Mouse (Mus musculus): ENCODE data around the gene Dennd5a. TPM values are rescaled to one million over a fixed set of nuclear protein-coding genes. Genes with fewer than 3 reads are reported as not detected.
"Not testable (repeated sequence)": the region's sequence is repeated elsewhere in the genome, so short reads cannot be mapped to it uniquely, and the experiment has no call there.

Dennd5a gene
- polyA plus RNA-seq (2015; fragmentation: Nextera tagmentation; extraction: Ambion mirVana), result 41.6 and 42.5 TPM in 2 replicates

DNA sequence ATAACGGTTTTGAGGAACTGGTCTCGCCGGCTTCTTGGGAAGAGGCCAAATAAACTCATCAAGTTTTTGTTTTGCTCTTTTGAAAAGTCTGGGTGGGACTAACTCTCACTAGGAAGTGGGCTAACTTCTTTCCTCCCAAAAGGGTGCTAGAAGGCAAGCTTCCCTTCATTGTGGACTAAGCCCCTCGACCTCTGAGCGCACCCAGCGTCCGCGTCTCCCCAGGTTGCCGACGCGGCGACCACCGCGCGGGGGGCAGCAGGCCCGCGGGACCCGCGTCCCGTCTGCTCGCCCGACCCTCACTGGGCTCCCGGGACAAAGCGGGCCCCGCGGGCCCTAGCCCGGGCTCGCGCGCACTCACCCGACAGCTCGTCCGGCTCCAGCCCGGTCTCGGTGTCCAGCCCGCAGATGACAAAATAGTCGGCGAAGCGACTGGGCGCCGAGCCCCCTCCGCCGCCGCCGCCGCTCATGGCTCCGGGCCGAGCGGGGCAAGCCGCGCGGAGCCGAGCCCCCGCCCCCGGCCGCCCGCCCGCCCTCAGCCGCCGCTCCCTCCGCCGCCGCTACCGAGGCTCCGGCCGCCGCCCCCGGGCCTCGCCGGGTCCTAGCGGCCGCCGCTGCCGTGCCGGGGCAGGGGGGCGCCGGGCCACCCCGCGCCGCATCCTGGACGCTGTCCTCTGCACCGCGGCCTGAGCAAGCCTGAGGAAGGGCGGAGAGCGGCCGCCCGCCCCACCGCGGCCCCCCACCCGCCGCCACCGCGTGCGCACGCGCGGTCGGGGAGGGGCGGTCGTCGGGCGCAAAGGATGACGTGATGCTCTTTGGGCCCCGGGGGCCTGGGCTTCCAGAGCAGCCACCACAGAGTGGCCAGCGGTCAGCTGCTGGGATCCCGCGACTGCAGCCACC is at the start of gene Dennd5a:
Gene Dennd5a, minus strand, starts transcription at position 755 of the 897 bp plus-strand sequence.
- Histone ChIP-seq H3K9ac (peak within 1 kb of the TSS; percentile 96), H3K4me2 (peak within 1 kb of the TSS; percentile 81), H3K27me3 (no peaks in the 10 kb centered on the region), H3K4me1 (replicated peaks) (peaks cover 53% of the 10 kb centered on the region), H3K27ac (peak within 1 kb of the TSS; percentile 95), H3K36me3 (no peaks in the 10 kb centered on the region), H3K4me3 (peak within 1 kb of the TSS; percentile 83), H3K9me3 (0 out of 2 replicates have a peak, but pooled peaks cover 5% of the 10 kb centered on the region)
- peak; percentile 96 for ATAC-seq (ENCODE audit: low FRiP score)
- under 1% methylated on average over 78 of the region's 107 CpGs for WGBS

DNA sequence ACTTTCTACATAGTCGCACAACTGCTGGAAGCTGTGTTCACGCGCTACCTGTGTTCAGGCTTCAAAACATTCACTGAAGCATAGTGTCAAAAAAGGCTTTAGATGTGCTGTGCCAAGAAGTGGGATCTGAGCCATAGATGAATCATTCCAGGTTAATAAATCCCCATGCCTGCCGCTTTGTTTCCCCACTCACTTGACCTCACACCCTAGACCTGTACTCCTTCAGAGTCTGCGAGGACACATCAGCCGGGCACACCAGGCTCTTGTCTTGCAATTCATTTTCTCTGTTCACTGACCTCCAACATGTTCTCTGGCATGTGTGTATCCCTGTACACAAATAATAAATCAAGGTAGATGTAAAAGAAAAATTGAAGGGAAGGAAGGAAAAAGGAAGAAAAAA is 48.8 kb upstream of the Dennd5a start:
- Histone ChIP-seq H3K9ac (no peak overlapping the region), H3K4me2 (no peak overlapping the region), H3K27ac (no peak overlapping the region), H3K4me1 (replicated peaks) (no peaks in the 10 kb centered on the region), H3K9me3 (no peaks in the 10 kb centered on the region), H3K36me3 (no peaks in the 10 kb centered on the region), H3K27me3 (no peaks in the 10 kb centered on the region), H3K4me3 (no peak overlapping the region)
- no peak for ATAC-seq (ENCODE audit: low FRiP score)
- WGBS, result 93% methylated on average over 6 of the region's 6 CpGs

DNA sequence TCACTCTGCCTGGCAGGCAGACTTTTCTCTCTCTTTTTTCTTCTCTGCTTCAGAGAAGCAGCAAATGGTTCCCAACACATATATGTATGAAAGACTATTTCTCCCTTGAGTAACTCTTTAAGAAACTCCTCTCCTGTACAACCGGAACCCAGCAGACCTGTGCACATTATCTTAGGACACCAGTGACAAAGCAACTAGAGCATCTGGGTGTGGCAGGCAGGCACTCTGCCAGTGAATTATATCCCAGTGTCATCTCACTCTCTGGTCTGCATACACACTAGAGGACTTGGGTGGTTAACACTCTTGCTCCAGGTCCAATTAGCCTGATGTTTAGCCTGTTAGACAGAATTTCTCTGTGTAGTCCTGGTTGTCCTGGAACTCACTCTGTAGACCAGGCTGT is 48.2 kb upstream of the Dennd5a start:
- no peak for ATAC-seq (ENCODE audit: low FRiP score)
- Histone ChIP-seq H3K4me3 (no peak overlapping the region), H3K9ac (no peak overlapping the region), H3K27ac (no peak overlapping the region), H3K4me2 (no peak overlapping the region), H3K27me3 (no peaks in the 10 kb centered on the region), H3K36me3 (no peaks in the 10 kb centered on the region), H3K4me1 (replicated peaks) (no peaks in the 10 kb centered on the region), H3K9me3 (no peaks in the 10 kb centered on the region)
- WGBS, result 94% methylated on average over 1 of the region's 1 CpGs

DNA sequence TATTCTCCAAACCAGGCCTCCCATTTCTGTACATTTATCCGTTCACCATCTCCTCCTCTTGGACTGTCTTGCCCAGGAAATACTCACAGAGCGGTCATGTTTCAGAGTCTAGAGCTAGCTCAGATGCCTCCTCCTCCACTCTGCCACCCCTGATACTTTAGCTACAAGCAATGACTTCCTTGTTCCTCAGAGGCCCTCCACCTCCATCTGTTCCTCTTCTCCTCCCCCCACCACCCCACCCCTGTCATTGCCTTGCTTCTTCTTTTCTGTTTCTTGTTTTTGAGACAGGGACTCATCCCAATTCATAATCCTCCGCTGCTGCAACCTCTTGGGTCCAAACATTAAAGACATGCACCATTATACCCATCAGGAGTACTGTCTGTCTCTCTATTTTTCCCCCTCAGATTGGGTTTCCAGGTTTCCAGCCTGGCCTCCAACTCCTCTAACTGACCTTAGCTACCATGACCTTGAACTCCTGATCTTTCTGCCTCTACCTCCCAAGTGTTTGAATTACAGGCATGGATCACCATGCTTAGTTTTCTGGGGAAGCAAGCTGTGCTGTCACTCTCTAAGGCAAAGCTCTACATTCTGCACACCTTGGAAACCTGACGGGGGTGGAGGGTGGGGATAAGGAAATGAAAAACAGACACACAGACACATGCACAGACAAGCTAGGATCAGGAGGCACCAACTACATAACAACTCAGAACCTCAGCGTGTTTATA is 46.4 kb upstream of the Dennd5a start:
- H3K4me1 ChIP-seq (replicated peaks), result peaks cover 6% of the 10 kb centered on the region; the same call in 1 of the 2 replicates
- no peaks in the 10 kb centered on the region for H3K36me3 ChIP-seq
- no peak for ATAC-seq (ENCODE audit: low FRiP score)
- H3K4me2 ChIP-seq, result no peak overlapping the region
- H3K27me3 ChIP-seq, result no peaks in the 10 kb centered on the region
- no peak overlapping the region for H3K4me3 ChIP-seq
- H3K27ac ChIP-seq, result no peak overlapping the region
- 85% methylated on average over 5 of the region's 5 CpGs for WGBS
- H3K9ac ChIP-seq, result no peak overlapping the region
- H3K9me3 ChIP-seq, result no peaks in the 10 kb centered on the region

DNA sequence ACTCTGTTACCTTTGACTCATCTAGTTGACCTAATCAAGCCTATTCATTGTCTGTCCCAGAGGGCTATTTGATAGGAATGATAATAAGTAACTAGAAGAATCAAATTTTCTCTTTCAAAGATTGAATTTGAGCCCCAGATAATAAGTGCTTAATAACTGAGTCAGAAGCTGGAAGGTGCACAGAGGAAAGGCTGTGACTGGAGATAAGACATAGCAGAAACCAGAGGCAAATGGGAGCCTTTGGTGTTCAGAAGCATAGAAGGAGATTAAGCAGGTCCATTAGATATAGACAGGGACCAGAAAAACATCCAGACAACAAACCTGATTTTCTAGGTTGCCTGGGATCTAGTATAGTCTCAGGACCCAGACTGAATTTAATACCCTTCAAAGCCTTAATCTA is 45.7 kb upstream of the Dennd5a start:
- ATAC-seq (ENCODE audit: low FRiP score), result no peak

DNA sequence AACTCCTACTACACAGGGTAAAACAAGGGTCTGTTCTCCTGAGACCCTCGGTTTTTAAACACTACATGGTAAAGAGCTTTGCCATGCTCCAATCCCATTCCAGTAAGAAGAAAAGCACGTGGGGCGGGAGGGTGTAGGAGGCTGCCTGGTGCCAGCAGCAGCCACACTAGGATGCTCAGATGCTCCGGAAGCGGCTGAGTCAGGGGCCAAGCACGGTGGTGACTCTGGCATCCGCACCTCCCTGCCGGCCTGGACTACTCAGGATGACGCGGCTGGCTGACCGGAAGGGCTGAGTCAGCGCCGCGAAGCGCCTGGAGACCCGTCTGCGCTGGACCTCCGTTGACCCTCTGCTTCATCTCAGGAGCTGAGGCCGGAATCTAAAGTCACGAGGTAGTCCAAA is 42.7 kb upstream of the Dennd5a start:
- Histone ChIP-seq H3K27ac (no peak overlapping the region), H3K36me3 (no peaks in the 10 kb centered on the region), H3K27me3 (no peaks in the 10 kb centered on the region), H3K9me3 (no peaks in the 10 kb centered on the region), H3K4me1 (replicated peaks) (peaks cover 6% of the 10 kb centered on the region; the same call in 1 of the 2 replicates), H3K4me3 (peak overlapping the region; percentile 17), H3K4me2 (peak overlapping the region; percentile 51), H3K9ac (peak overlapping the region; percentile 68)
- ATAC-seq (ENCODE audit: low FRiP score), result 0 out of 2 replicates have a peak, but pooled peaks have one; percentile 13
- WGBS, result 22% methylated on average over 20 of the region's 20 CpGs

More for the DNA sequence above, 45.7 kb upstream of the Dennd5a start:
- H3K9ac ChIP-seq, result no peak overlapping the region
- H3K4me3 ChIP-seq, result no peak overlapping the region
- H3K4me2 ChIP-seq, result no peak overlapping the region
- peaks cover 6% of the 10 kb centered on the region; the same call in 1 of the 2 replicates for H3K4me1 ChIP-seq (replicated peaks)
- H3K9me3 ChIP-seq, result no peaks in the 10 kb centered on the region
- no peaks in the 10 kb centered on the region for H3K36me3 ChIP-seq
- H3K27ac ChIP-seq, result no peak overlapping the region
- no peaks in the 10 kb centered on the region for H3K27me3 ChIP-seq

DNA sequence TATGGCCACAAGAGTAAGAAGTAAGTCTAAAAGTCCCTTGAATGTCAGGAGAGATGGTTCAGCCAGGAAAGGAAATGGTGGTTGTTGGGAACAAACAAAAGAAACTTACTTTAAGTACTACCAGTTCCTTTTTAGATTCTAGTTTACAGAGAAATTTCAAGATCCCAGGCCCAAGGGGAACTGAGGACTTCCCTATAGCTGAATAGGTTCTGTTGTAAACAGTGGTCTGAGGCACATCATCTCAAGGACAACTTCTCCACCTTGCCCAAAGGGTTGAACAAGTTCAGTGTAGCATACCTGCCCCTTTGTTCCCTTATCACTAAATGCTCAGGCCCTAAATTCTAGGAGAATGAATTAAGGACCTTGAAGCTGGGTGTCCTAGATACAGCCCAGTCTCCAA is 41.8 kb upstream of the Dennd5a start:
- no peak overlapping the region for H3K4me3 ChIP-seq
- no peaks in the 10 kb centered on the region for H3K36me3 ChIP-seq
- H3K9me3 ChIP-seq, result no peaks in the 10 kb centered on the region
- H3K27me3 ChIP-seq, result no peaks in the 10 kb centered on the region
- no peak overlapping the region for H3K27ac ChIP-seq
- H3K4me2 ChIP-seq, result no peak overlapping the region
- no peak overlapping the region for H3K9ac ChIP-seq
- peaks cover 6% of the 10 kb centered on the region; the same call in 1 of the 2 replicates for H3K4me1 ChIP-seq (replicated peaks)
- ATAC-seq (ENCODE audit: low FRiP score), result no peak

DNA sequence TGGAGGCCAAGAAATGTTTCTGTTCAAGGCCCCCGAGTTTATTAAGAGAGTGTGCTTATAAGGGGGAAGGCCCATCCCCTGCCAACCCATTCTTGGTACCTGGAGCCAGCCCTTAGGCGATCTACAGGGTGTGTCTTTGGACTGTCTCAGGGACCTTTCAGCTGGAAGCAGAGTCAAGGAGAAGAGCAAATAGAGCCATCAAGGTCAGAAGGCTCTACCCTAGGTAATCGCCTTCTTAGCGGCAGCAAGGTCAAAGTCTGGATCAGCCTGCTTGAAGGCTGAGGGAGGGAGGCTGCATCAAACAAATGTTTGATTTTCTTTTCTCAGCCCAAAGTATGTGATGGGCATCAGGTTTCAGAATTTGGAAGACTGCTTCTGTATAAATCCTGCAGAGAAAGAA is 38.1 kb upstream of the Dennd5a start:
- WGBS, result 86% methylated on average over 4 of the region's 4 CpGs
- H3K4me1 ChIP-seq (replicated peaks), result peaks cover 9% of the 10 kb centered on the region; the same call in 1 of the 2 replicates
- no peaks in the 10 kb centered on the region for H3K36me3 ChIP-seq
- no peak for ATAC-seq (ENCODE audit: low FRiP score)
- no peaks in the 10 kb centered on the region for H3K9me3 ChIP-seq
- H3K27ac ChIP-seq, result no peak overlapping the region
- H3K27me3 ChIP-seq, result no peaks in the 10 kb centered on the region
- no peak overlapping the region for H3K9ac ChIP-seq
- H3K4me3 ChIP-seq, result no peak overlapping the region
- H3K4me2 ChIP-seq, result no peak overlapping the region

DNA sequence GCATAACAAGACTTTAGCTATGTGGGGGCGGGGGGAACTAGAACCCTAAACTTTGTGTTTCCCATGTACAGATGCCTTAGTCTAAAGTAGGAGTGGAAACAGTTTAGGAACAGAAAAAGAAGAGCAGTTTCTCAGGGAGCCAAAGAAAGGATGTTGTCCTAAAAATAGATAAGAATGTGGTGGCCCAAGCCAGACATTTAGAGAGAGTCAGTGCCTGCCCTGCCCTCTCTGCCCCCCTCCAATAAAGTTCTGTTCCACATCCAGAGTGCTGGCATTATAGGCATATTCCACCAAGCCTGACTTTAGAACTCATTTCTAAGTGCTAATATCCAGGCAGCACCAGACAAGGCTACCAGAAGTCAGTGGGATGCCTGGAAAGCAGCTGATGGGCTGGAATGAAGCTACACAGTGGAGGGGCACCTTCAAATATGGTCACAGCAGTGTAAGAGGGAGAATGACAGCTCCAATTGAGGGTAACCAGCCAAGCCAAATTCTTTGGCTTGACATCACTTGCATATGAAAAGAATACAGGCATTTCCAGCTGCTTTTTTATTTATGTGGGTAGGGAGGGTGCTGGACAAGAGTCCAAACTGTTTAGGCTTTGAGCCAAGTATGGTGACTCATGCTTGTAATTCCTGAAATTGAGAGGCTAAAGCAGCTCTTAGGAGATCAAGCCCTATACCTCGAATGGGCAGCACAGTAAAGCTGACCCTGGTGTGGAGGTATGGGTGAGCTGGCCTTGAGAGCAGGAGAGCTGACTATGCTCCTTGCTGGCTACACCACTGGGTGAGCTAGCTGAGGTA is 33.1 kb upstream of the Dennd5a start:
- Histone ChIP-seq H3K4me2 (no peak overlapping the region), H3K27ac (no peak overlapping the region), H3K27me3 (0 out of 2 replicates have a peak, but pooled peaks cover 6% of the 10 kb centered on the region), H3K36me3 (no peaks in the 10 kb centered on the region), H3K4me3 (no peak overlapping the region), H3K4me1 (replicated peaks) (0 out of 2 replicates have a peak, but pooled peaks cover 7% of the 10 kb centered on the region), H3K9ac (peak overlapping the region; percentile 43; the same call in 1 of the 2 replicates), H3K9me3 (no peaks in the 10 kb centered on the region)
- WGBS, result 63% methylated on average over 2 of the region's 2 CpGs
- no peak for ATAC-seq (ENCODE audit: low FRiP score)

DNA sequence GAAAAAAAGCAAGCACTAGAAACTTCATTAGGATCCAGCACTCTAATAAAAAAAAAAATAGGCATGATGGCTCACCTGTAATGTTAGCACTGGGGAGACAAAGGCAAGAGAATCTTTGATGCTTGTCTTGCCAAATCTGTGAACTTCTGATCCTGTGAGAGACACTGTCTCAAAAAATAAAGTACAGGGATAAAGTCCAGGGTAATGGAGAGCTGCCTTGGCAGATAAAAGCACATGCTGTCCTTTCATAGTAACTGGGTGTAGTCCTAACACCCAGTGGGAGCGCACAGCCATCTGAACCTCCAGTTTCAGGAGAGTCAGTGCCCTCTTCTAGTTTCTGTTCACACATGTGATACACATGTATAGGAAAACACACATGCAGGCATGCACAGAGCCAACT is 31.0 kb upstream of the Dennd5a start:
- Histone ChIP-seq H3K4me1 (replicated peaks) (0 out of 2 replicates have a peak, but pooled peaks cover 7% of the 10 kb centered on the region), H3K4me3 (no peak overlapping the region), H3K36me3 (no peaks in the 10 kb centered on the region), H3K9ac (no peak overlapping the region), H3K4me2 (no peak overlapping the region), H3K27me3 (0 out of 2 replicates have a peak, but pooled peaks cover 6% of the 10 kb centered on the region), H3K27ac (no peak overlapping the region), H3K9me3 (no peaks in the 10 kb centered on the region)
- no peak for ATAC-seq (ENCODE audit: low FRiP score)
- WGBS, result 97% methylated on average over 1 of the region's 1 CpGs

DNA sequence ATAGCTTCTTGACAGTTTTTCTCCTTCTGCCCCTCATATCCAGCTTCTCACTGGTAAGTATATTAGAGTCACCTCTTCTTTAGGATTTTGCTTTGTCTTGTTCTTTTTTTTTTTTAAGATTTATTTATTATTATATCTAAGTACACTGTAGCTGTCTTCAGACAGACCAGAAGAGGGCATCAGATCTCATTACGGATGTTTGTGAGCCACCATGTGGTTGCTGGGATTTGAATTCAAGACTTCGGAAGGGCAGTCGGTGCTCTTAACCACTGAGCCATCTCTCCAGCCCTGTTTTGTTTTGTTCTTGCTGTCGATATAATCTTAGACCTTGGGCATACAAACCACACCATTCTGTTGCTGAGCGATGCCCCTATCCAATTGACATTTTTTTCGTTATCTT is 26.5 kb upstream of the Dennd5a start, which contains the start of gene Tmem41b:
Gene Tmem41b, minus strand, starts transcription at position 155 of the 400 bp plus-strand sequence.
- H3K9ac ChIP-seq, result peak within 1 kb of the TSS; percentile 82
- 39% methylated on average over 6 of the region's 6 CpGs for WGBS
- H3K4me2 ChIP-seq, result peak within 1 kb of the TSS; percentile 64
- H3K4me1 ChIP-seq (replicated peaks), result peaks cover 21% of the 10 kb centered on the region
- H3K27me3 ChIP-seq, H3K9me3 ChIP-seq, H3K36me3 ChIP-seq: not testable (repeated sequence)
- H3K4me3 ChIP-seq, result peak within 1 kb of the TSS; percentile 64
- H3K27ac ChIP-seq, result peak within 1 kb of the TSS; percentile 84
- peak; percentile 23 for ATAC-seq (ENCODE audit: low FRiP score)

Measured in hindbrain, embryonic 13.5 days (tissue).